Mouse (Mus musculus): ENCODE measurements around the gene AL607142.1. TPM values are rescaled to one million over a fixed set of nuclear protein-coding genes. Genes with fewer than 3 reads are reported as not detected.

The AL607142.1 gene
- total RNA-seq, 2 experiments from 2014 or later = not detected

DNA sequence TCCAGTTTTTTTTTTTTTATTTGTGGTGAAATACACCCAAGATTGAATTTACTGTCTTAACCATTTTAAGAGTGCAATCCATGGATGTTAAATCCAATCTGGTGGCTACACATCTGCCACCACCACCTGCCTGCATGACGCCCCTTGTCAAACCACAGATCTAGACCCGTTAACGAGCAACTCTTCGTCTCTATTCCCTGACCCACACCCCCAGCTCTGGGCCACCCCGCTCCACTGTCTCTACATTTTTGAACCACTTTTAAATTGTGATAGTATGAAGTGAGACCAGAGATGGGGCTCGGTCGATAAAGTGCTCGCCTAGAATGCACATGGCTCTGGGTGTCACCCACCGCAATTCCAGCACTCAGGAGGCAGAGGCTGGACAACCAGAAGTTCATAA lies 8.3 kb upstream of the AL607142.1 start:
- no peak for DNase-seq (ENCODE audit: low spot score in 2 of 2)

DNA sequence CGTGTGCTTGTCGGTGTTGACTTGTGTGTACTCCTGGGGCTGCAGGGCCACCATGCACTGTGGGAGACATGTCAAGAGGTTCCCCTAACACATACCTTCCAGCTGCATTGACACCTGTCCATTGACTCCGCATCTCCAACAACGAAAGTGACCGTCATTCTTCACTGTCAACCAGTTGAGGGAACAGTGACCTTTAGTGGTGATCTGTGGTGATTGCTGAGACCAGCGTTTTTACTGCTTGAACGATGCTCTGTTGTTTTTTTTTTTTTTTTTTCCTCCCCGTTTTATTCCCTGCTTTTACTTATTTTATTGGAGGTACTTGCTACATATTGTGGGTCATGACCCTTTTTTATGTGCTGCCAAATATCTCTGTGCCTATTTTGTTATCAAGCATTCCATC lies 7.3 kb upstream of the AL607142.1 start:
- DNase-seq (ENCODE audit: low spot score in 2 of 2) = no peak

DNA sequence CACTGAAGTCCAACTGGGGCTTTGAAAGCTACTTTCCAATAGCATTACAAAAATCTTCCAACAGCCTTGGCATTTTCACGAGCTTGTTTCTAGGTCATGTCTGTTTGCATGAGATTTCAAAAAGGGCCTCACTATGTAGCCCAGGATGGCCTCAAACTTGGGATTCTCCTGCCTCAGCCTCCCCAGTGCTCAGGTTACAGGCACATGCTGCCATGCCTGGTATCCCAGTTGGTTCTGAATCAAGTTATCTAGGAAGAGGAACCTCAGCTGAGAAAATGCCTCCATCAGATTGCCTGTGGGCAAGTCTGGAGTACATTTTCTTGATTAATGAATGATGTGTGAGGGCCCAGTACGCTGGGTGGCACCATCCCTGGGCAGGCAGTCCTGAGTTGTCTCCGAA lies 6.6 kb upstream of the AL607142.1 start:
- DNase-seq (ENCODE audit: low spot score in 2 of 2) = no peak

DNA sequence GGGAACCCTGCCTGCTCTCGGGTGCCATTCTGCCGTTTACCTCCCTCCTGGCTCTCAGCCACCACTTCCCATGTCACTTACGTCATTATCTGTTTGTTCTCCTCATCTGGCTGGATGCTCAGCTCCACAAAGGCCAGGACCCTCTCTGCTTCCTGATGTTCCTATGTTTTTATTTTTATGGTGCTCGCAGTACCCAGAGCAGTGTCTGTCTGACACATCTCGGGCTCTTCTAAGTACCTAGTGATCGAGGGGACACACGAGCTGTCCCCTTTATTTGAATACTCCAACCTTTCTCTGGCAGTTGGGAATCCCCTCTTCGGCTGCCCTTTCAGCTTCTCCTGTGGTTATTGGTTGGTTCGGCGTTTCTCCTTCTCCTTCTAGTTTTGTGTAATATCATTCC lies 6.0 kb upstream of the AL607142.1 start:
- DNase-seq (ENCODE audit: low spot score in 2 of 2) = no peak

- no peak for DNase-seq (ENCODE audit: low spot score in 2 of 2)
Observed at GRCm38 (mm10) chr4:120061727-120062126, 3.1 kb upstream of the AL607142.1 start.

- no peak for DNase-seq (ENCODE audit: low spot score in 2 of 2)
Observed at GRCm38 (mm10) chr4:120062198-120062597, 2.6 kb upstream of the AL607142.1 start.

DNA sequence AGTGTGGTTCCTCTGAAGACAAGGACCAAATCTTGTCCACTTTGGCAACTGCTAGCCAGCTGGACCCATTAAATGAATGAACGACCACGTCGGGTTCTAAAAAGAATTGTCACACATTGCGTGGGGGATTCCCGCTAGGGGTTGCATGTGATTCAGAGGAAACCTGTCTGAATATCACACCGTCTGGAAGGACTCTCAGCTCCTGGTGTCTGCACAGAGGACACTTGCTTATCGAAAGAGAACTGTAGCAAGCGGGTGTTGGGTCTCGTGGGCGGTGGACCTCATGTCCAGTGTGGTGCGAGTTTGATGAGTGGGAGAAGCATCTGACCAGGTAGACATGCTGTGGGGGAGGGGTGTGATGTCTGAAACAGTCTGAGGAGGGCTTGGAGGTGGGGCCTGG lies 2.0 kb upstream of the AL607142.1 start:
- no peak for DNase-seq (ENCODE audit: low spot score in 2 of 2)

DNA sequence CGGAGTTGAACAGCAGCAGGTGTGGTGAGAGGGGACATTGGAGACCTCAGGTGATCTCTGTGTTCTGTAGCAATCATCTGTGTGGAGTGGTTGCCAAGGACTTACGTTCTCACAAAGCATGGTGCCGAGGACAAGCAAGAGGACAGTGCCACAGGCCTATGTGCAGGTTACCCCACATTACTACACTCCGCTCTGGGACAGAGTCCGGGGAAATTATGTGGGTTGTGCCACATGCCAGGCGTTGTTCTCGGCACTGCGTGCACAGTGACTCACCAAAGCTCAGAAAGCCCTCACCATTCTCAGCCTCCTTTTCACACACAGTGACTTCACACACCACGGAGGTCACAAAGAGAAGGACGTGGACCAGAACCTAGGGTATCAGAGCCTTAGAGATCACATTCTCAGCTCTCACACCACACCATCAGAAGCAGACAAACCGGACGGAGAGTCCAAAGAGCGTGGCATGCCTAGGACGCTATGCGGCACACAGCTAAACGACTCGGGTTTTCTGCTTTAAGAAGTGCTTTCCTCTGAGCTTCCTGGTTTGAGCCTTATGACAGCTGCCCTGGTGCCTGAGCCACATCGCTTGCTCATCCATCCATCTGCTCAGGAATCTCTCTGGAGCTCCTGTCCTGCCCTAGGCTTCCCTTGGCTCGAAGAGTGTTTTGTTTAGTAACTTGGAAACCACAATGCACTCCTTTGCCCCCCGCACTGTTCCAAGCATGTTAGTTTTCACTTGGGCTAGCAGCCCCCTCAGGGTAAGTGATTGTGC lies 1.3 kb upstream of the AL607142.1 start:
- DNase-seq (ENCODE audit: low spot score in 2 of 2) = no peak

- DNase-seq (ENCODE audit: low spot score in 2 of 2) = no peak
Observed at GRCm38 (mm10) chr4:120066841-120067591, 2.2 kb downstream of the AL607142.1 start.

DNA sequence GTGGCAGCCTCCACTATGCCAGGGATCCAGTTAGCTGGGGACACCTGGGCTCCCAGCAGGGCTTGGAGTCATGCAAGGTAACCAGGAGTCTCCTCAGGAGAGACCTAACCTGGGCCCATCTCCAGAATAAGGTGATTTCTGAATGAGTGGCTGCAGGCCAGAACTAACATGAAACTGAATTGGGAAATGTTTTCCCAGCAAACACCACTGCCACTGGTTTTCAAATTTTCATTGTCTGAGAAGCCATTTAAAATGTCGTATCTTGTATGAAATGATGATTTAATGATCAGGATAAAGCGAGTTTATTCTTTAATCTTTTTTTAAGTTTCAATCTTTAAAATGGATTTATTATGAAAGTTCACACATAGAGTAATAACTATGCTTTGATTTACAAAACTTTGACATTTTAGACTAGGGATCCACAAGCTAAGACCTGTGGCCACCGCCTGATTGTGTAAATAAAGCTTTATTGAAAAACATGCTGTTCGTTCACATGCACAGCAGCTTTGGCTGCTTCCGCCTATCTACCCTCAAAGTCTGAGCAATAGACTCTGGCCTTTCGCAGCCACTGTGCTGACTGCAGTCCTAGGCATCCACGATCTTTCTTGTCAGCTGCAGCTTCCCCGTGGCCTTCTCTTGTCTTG lies 2.9 kb downstream of the AL607142.1 start:
- no peak for DNase-seq (ENCODE audit: low spot score in 2 of 2)

GRCm38 (mm10) chr4:120068883-120069581 lies 4.2 kb downstream of the AL607142.1 start:
- no peak for DNase-seq (ENCODE audit: low spot score in 2 of 2)

GRCm38 (mm10) chr4:120069582-120069980 lies 4.8 kb downstream of the AL607142.1 start:
- no peak for DNase-seq (ENCODE audit: low spot score in 2 of 2)

DNA sequence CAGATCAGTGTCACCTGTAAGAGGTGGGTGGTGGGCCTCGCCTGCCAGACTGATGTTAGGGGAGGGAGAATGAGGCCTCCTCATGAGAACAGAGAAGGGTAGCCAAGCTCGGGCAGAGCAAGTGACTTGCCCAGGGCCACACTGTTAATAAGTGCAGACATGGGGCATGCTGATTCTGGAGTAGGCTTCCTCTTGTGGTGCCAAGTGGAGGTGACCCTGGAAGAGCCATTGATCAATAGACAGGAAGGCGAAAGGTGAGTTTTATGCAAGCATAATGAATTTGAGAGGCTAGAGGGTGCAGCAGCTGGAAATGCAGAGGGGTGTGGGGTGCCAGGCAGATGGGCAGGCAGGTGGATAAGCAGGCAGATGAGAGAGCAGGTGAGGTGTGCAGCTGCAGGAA lies 6.6 kb downstream of the AL607142.1 start:
- DNase-seq (ENCODE audit: low spot score in 2 of 2) = no peak

DNA sequence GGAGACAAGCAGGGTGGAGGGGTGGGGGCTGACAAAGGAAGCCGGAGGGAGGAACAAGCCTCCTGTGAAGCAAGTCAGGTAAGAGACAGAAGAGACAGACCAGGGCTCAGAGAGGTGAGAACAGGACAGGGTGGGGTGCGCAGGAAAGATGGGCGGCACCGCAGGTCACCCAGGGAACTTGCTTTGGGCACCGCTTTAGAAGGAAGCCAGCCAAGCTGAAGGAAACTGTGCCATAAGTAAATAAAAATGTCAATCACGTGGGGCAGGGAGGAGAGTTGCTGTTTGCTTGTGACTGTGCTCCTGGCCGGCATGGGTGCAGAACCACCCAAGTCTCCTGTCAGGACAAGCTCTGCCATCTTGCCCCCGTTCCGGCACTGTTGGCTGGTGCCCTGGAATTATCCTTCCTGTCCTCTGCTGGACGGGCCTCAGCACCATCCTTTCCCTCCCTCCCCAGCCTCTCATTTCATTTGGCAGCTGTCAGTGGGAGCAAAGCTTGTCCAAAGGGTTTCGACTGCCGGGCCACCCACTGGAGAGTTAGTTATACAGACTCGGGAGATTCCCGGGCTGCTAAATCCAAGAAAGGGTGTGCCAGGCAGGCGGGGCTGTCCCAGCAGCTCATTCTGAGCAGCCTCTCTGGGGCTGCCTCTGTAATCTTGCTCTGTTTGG lies 7.2 kb downstream of the AL607142.1 start:
- DNase-seq (ENCODE audit: low spot score in 2 of 2) = no peak

GRCm38 (mm10) chr4:120074061-120074460 lies 9.3 kb downstream of the AL607142.1 start:
- DNase-seq (ENCODE audit: low spot score in 2 of 2) = no peak

DNA sequence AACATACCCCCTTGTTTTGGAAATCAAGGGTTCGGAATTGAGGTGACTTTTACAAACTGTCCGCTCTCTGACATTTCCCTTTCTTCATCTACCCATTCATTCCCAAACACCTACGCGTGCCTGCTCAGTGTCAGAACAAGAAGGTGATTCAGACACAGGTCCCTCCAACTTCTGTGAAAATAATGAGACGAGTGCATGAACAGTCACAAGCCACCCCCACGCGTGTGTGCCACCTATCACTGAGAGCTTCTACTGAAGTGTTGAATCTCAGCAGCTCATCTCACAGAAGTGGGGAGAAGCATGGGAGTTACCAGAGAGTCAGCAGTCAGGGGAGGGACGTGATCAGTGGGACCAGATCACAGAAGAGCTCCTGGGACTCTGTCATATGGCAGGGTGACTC lies 12.5 kb downstream of the AL607142.1 start:
- DNase-seq (ENCODE audit: low spot score in 2 of 2) = no peak

DNA sequence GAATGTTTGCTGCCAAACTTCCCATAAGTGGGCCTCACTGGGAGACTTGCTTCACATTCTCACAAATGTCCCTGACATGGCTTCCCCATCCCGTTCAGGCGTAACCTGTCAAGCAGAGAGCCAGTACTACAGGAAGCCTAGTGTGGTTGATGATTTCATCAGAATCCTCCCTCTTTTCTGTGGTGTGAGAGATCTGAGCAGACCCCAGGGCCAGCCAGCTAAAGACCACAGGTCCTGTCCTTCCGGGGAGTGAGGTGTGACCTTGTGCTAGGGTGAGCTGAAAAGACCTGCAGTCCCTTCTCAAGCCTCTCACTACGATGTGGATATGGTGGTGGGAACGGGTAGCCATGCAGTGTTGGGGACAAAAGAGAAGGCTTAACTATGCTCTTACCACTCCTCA lies 17.7 kb downstream of the AL607142.1 start:
- no peak for DNase-seq (ENCODE audit: low spot score in 2 of 2)

- no peak for DNase-seq (ENCODE audit: low spot score in 2 of 2)
Observed at GRCm38 (mm10) chr4:120083700-120084099, 18.9 kb downstream of the AL607142.1 start.

- no peak for DNase-seq (ENCODE audit: low spot score in 2 of 2)
Observed at GRCm38 (mm10) chr4:120089536-120089935, 24.7 kb downstream of the AL607142.1 start.

GRCm38 (mm10) chr4:120091997-120092783 lies 27.4 kb downstream of the AL607142.1 start:
- no peak for DNase-seq (ENCODE audit: low spot score in 2 of 2)

Measured in adrenal gland, postnatal 4 days (tissue).